Mouse (Mus musculus): ENCODE results near the gene Fzd4. TPM values are rescaled to one million over a fixed set of nuclear protein-coding genes. Genes with fewer than 3 reads are reported as not detected.

The Fzd4 gene
- polyA plus RNA-seq, 1 experiment: not detected

GRCm38 (mm10) chr7:89433193-89433892 lies 29.2 kb downstream of the Fzd4 start:
- no peak for TF ChIP-seq GATA1 (IDR thresholded peaks at IDR 0.05; ENCODE audit: low read length)

GRCm38 (mm10) chr7:89433893-89434616 lies 29.9 kb downstream of the Fzd4 start:
- TF ChIP-seq GATA1 (IDR thresholded peaks at IDR 0.05; ENCODE audit: low read length): no peak

DNA sequence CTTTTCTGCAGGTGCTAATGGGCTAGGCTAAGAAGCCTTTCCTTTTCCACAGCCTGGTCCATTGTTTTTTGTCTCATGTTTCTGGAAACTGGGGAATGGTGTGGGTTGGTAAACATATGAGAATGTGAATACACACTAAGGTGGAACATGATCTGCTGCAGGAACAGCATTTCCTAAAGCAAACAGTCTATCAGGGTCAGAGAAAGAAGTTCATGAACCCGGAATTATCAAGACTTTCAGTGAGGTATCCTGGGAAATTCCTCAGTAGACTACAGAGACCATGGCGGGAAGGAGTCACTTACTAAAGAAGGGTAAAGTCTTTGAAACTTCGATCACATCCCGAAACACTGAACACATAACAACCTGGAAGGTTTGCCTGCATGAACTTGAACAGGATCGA lies 32.2 kb downstream of the Fzd4 start:
- TF ChIP-seq GATA1 (IDR thresholded peaks at IDR 0.05; ENCODE audit: low read length): no peak

GRCm38 (mm10) chr7:89437589-89437988 lies 33.4 kb downstream of the Fzd4 start:
- TF ChIP-seq GATA1 (IDR thresholded peaks at IDR 0.05; ENCODE audit: low read length): no peak

GRCm38 (mm10) chr7:89441291-89441690 lies 37.1 kb downstream of the Fzd4 start:
- no peak for TF ChIP-seq GATA1 (IDR thresholded peaks at IDR 0.05; ENCODE audit: low read length)

DNA sequence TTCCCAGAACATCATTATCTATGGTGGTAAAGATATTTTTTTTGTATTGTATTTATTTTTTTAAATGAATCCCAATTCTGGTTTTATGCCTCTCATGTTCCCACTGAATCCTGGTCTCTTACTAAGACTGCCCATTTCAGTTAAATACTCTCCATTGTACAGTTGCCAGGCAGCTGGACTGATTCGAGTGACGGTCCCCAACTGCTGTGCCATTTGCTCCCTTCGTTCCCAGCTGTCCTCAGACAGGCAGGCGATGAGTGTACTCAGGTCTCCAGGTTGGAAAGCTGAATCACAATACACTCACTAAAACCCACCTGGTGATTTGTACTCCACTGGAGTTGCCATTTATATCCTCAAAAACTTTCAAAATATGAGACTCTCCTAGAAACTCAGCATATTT lies 38.1 kb downstream of the Fzd4 start:
- TF ChIP-seq GATA1 (IDR thresholded peaks at IDR 0.05; ENCODE audit: low read length): no peak

GRCm38 (mm10) chr7:89445137-89445536 lies 41.0 kb downstream of the Fzd4 start:
- no peak for TF ChIP-seq GATA1 (IDR thresholded peaks at IDR 0.05; ENCODE audit: low read length)

DNA sequence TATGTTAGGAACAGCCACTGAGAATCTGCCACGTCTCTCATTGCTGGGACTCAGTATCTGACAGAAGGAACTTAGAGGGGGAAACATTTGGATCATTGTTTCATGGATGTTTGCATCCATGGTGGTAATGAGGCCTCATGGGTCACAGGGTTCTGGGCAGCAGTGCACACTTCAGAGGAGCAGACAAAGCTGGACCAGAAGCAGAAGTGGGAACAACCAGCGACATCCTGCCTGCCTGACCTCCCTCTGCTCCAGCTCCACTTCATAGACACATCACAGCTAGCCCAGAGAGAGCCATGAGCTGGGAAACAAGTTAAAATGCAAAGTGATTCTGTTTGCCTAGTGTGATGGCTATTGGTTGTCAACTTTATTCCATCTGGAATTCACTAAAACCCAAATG lies 46.2 kb downstream of the Fzd4 start:
- TF ChIP-seq GATA1 (IDR thresholded peaks at IDR 0.05; ENCODE audit: low read length): no peak

- no peak for TF ChIP-seq GATA1 (IDR thresholded peaks at IDR 0.05; ENCODE audit: low read length)
Observed at GRCm38 (mm10) chr7:89456380-89457076, 52.4 kb downstream of the Fzd4 start.

- TF ChIP-seq GATA1 (IDR thresholded peaks at IDR 0.05; ENCODE audit: low read length): no peak
Observed at GRCm38 (mm10) chr7:89459691-89460090, 55.5 kb downstream of the Fzd4 start.

DNA sequence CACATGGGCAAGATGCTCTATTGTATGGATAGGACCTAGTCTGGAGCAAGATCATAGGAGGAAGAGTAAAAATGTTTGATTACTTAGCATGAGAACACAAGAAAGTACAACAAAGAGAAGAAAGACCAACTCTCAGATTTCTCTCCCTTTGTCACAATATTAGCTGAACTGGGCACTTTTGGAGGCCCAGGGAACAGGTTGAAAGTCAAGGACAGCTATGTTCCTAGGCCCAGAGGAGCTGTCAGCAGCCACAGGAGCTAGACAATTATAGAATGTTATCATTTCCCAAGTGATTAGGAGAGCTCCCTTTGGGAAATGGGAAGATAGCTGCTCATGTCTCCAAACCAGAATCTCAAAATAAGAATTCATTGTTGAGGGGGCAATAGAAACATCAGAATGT lies 56.8 kb downstream of the Fzd4 start:
- no peak for TF ChIP-seq GATA1 (IDR thresholded peaks at IDR 0.05; ENCODE audit: low read length)

DNA sequence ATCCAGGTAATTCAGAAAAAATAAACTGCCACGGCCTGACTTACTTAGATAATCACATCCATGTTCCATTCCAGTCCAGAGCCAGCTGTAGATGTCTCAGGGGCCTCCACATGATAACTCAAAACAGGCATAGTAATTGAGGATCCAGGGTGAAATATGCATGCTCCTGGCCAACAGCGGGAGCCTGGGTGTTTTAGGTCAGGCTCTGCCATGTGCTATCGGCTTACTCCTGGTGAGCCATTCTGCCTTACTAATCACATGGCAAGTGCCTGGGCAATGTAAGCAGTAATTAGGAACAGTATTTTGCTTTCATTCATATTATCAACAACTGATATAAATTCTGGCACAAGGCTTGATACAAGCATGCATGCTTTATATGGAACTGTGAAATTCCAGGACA lies 57.2 kb downstream of the Fzd4 start:
- TF ChIP-seq GATA1 (IDR thresholded peaks at IDR 0.05; ENCODE audit: low read length): no peak

Other genes with a start within 250 kb of the Fzd4 start
- gene Tmem135, start 133 bp upstream of the Fzd4 start, polyA plus RNA-seq (2012): 176 and 189 TPM in 2 replicates
- not detected in 2 replicates for gene Prss23, start 122.8 kb downstream of the Fzd4 start, polyA plus RNA-seq (2012)
- gene Me3, start 228.0 kb downstream of the Fzd4 start, polyA plus RNA-seq (2012): not detected in 2 replicates